Mouse (Mus musculus): ENCODE measurements around the gene 2810408A11Rik. TPM values are rescaled to one million over a fixed set of nuclear protein-coding genes. Genes with fewer than 3 reads are reported as not detected.

2810408A11Rik gene
- 1.2 and 2.6 TPM in 2 replicates for total RNA-seq (2021)
- long read RNA-seq: 0 reads

DNA sequence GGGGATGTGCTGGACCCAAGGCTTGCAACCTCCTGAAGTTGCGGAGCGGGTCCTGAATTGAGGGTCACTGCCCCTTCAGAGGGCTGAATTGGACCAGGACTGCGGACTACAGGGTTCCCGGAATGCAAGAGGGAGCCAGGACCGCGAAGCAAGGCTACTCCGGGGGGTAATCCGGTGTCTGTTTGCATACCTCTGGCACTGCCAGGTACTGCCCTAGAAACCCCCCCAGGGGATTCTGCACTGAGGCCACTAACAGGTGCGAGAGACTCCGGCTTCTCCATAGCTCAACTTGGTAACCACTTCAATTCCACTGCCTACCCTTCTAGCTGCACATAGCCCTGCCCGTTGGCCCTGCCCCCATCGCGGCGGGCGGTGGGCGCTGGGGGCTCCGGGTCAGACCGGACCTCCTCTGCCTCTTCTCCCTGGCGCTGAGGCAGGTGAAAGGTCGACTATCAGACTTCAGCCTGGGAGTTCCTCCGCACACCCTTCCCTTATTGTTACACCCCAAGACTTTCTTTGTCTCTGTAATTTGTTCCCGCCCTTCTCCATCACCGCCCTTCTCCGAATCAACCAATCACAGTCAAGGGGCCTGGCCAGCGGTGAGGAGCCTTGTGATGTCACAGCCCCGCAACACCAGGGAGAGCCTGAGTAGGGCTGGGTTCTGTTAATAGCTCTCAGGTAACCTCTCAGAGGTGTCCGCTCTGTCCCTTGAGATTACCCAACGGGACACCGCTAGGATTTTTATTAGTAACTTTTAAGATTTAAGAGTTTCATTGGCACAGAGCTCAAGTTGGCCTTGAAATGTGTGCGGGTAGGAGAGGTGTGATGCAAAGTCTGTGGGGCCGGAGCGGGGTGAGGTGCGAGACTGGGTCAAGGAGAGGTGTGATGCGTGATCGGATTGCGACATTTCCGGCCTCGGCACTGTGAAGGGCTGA is at the start of gene 2810408A11Rik, which contains the start of gene Neurl4:
Gene 2810408A11Rik (minus strand): TSS at position 517 of the 935 bp plus-strand sequence.
Gene Neurl4 (plus strand): TSS at position 602 of the 935 bp plus-strand sequence.
- DNase-seq: peak; percentile 83

DNA sequence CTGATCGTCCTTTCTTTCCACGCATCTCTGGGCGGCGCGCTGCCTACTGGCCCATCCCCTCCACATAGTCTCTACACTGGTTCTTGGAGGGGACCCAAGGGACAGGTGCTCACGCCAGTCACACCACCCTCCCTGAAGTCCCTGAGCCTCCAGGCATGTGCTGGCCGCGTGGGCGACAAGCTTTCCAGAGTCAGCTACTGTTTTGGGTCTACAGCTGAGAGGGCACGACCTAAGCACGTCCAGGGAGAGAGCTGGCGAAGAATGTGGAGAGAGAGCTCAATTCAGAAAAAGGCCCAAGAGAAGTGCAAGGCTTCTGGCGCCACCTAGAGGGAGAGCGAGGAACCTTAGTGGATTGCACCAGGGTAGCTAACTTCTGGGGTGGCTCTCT is 48.0 kb upstream of the 2810408A11Rik start:
- peak; percentile 83 for DNase-seq

DNA sequence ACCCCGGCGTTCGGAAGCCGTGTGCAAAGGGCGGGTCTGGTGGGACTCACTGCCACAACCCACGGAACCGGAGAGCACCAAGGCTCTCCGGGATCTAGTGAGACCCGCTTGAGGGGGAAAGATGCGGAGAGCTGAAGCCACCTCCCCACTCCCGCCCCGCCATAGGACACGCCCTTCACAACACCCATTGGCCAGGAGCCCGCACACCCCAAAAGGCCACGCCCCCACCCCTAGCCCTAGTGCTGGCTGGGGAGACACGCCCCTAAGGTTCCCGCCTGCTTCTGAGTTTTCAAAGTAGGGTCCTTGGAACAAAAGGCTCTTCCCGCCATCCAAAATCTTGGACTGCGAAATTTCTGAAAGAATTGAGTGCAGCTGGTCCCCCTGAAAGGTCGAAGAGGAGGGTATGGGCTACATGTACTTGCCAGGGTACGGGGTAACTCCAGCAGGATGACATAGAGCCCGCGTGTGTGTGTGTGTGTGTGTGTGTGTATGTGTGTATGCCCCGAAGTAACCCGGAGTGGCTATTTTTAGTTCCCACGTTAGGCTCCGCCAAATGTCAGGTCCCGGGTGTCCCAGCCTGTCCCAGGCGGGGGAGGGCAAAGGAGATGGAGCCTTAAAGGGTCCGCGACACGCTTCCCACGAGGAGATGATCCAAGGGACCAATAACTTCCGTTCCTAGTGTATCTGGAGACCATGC is 47.4 kb upstream of the 2810408A11Rik start, which contains the start of gene Slc2a4:
Gene Slc2a4 (minus strand): TSS at position 123 of the 697 bp plus-strand sequence.
- peak; percentile 95 for DNase-seq

DNA sequence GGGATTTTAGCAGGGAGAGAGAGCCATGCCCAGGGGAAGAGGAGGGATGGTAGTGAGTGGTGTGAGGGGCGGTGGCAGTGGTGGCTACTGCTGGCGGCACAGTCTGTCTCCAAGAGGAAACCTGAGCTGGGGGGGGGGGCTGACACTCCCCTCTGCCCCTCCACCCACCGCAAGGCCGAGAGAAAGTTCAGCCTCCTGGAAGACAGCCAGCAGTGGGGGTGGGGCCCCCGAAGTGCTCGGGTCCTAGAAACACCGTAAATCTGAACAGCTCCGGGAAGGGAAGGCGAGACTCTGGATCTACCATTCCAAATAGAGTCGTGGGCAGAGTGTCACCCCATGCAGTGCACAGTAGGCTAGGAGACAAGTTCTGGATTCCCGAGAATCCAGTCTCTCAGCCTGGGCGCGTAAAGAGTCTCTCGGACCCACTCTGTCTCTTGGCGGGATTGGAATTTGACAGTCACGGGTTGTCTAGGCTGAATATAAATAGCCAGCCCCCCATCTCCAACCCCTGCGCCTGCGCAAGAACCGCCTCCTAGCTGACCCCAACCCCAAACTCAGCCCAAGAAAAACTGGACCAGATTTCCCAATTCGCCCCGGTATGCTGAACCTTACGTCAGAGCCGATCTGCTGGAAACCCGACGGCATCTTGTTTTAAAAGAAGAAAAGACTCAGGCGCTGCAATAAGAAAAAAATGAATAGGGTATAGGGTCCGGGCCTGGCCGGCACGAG is 46.7 kb upstream of the 2810408A11Rik start:
- DNase-seq: peak; percentile 57

DNA sequence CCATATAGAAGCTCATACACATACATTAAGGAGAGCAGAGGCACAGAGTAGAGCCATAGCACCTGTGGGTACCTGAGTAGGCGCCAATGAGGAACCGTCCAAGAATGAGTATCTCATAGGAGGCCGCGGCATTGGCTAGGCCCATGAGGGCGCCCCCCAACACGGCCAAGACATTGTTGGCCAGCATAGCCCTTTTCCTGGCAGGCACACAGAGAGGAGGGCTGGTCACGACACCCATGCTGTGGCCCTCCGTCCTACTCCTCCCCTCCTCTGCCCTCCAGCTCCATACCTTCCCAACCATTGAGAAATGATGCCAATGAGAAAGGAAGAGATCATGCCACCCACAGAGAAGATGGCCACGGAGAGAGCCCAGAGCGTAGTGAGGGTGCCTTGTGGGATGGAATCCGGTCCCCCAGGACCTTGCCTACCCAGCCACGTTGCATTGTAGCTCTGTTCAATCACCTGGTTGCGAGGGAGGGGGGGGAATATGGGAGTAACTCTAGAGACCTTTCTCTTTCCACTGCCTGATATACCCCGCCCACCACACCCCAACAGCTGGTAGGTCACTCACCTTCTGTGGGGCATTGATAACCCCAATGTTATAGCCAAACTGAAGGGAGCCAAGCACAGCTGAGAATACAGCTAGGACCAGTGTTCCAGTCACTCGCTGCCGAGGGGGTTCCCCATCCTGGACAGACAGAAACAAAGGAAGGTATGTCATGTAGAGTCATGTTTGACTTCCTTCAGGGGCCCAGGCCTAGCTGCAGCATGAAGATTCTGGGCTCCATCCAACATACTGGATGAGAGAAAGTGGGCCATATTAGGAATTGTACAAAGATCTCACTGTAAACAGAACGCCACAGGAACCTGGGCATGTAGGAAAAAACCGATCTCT is 45.5 kb upstream of the 2810408A11Rik start:
- DNase-seq: no peak

GRCm38 (mm10) chr11:69945216-69945615 is 44.4 kb upstream of the 2810408A11Rik start:
- peak; percentile 53 for DNase-seq

GRCm38 (mm10) chr11:69940962-69941361 is 40.2 kb upstream of the 2810408A11Rik start:
- DNase-seq: no peak

- DNase-seq: no peak
Observed at GRCm38 (mm10) chr11:69939731-69940130, 38.9 kb upstream of the 2810408A11Rik start.

DNA sequence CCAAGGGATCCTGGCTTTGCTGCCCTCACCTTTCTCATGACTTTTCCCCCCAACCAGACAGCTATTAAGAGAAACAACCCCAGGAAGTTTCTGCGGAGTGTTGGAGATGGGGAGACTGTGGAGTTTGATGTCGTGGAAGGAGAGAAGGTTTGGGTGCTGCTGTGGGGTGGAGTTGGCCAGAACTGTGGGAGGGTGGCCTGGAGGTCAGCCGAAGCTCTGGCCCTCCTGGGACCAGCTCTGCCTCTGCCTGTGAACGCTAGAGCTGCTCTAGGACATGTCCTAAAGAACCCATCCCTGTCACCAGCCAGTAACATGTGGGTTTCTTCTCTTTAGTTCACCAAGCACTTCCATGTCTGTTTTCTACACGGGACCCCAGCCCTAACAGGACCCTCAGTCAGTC is 38.4 kb upstream of the 2810408A11Rik start:
- DNase-seq: no peak

DNA sequence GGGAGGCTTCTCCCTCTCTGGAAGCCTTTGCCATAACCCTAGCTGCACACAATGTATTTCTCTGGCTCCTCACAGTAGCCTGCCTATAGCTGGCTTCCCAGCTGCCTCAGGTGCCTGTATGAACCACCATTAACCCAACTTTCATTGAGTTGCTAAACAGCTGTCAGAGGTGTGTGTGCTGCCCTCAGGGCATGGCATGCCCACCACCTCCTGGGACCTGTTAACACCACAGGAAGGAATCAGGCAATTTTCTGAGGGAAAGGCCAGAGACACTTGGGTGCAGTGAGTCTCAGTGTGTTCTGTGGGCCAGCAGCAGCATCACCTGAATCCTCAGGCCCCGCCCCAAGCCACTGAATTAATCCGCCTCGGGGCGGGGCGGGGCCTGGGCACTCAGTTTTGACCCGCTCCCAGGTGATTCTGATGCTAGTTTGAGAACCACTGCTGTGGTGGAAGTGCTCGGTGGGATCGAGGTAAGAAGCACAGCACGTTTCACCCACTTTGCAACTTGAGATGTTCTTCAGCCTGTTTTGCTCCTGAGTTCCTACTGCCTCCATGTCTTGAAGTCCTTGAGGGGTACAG is 37.7 kb upstream of the 2810408A11Rik start:
- DNase-seq: no peak

GRCm38 (mm10) chr11:69937834-69938233 is 37.0 kb upstream of the 2810408A11Rik start:
- DNase-seq: no peak

DNA sequence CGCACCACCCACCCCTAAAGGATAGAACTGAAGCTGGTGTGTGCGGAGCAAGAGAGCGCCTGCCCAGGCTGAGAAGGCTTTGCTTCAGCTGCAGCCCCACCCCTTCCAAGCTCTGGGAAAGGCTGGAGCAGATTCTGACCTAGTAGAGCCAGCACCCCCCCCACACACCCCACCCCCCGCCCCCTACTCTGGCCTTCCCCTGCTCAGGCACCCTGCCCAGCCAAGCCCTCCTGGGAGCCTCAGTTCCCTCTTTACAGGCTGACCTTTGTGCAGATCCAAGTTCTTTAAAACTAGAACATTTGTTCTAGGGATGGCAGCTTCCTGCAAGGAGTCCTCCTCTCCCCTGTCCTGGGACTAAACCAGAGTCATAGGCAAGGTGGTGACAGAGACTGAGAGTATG is 36.6 kb upstream of the 2810408A11Rik start:
- DNase-seq: peak; percentile 53

DNA sequence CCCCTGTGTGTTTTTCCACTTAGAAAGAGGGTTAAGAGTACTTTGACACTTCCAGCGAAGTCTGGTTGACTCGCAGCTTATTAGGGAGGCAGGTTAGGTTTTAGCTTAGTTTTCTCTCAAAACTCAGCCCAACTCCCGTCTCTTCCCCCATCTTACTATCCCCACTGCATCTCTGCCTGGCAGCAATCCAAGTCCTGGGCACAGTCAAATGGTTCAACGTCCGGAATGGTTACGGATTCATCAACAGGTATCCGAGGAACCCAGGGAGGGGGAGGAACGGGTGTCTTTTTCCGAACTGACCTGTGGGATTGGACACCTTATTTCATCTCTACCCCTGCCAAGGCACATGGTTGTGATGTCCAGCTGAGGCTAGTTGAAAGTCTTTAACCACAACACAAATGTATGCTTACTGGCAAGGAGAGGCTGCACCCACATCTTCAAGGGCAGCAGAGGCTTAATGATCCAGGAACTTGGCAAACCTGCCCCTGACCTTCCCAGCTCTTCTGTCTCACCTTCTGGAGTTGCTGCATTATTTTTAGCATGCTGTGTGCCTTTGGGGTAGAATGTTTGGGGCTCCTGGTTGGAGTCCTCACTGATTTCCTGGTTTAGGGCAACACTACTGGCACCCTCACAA is 36.0 kb upstream of the 2810408A11Rik start:
- no peak for DNase-seq

GRCm38 (mm10) chr11:69936156-69936555 is 35.4 kb upstream of the 2810408A11Rik start:
- no peak for DNase-seq

- peak; percentile 91 for DNase-seq
Observed at GRCm38 (mm10) chr11:69935137-69935879, 34.5 kb upstream of the 2810408A11Rik start, which contains the start of gene Ybx2. TSS of gene Ybx2 (plus strand) at chr11:69935796.

GRCm38 (mm10) chr11:69934681-69935080 is 33.9 kb upstream of the 2810408A11Rik start:
- no peak for DNase-seq

- peak; percentile 97 for DNase-seq
Observed at GRCm38 (mm10) chr11:69934169-69934568, 33.4 kb upstream of the 2810408A11Rik start.

- no peak for DNase-seq
Observed at GRCm38 (mm10) chr11:69933066-69933465, 32.3 kb upstream of the 2810408A11Rik start.

DNA sequence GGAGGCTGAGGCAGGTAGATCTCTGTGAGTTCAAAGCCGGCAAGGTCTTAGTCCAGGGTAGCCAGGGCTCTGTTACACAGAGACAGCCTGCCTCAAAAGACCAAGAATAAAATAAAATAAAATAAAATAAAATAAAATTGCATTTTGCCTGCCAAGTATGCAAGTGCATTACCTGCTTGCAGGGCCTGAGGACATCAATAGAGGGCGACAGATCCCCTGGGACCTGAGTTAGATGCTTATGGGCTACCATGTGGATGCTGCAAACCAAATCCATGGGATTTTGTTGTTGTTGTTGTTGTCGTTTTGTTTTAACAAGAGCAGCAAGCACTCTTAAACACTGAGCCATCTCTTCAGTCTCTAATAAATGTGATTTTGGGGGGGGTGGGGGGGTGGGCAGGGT is 31.5 kb upstream of the 2810408A11Rik start:
- no peak for DNase-seq

Data from adrenal gland, postnatal 25 days (tissue).